Mouse (Mus musculus): ENCODE measurements around the gene Cyp11a1.

Cyp11a1 gene

DNA sequence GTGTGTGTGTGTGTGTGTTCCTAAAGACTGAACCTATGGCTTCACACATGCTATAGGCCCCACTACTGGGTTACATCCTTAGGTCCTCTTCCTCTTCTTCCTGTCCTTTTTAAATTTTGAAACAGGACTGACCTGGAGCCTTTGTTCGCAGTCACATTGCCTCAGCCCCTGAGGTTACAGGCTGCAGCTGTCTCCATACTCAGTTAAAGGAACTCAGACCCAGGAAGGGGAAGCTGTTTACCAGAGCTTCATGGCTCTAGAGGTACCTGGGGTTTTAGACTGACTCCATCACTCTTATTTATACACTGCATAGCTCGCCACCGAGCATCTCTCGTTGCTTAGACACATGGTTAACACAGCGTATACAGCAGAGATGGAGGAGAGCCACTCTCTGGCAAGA is 34.8 kb upstream of the Cyp11a1 start:
- CTCF ChIA-PET: interaction anchor here (0.7 to 1.4 kb wide), 3 partner anchors 9 to 354 kb away, joined by 3 to 6 read pairs (median 4); no protein-coding TSS in a partner anchor

DNA sequence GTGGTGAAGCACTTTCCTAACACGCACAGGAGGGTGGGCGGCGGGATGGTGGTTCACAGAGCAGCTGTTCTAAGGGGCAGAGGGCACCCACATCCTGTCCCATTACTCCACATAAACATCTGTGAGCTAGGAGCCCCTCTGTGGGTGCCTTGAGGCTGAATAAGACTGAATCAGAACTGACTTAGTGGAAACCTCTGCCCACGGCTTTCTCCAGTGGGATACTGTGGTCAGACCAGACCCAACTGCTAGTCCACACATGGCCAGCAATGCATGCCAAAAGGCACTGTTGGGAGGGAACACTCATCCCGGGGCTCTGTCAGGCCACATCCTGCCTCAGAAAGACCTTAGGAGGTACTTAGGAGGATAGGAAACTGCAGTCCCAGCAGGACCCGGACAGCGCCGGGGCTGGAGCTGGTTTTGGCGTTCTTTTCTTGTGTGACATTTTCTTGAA is 34.0 kb upstream of the Cyp11a1 start:
- CTCF ChIA-PET: interaction anchor here (1.0 to 1.4 kb wide), 2 partner anchors 10 to 13 kb away, joined by 4 to 6 read pairs; no protein-coding TSS in a partner anchor

DNA sequence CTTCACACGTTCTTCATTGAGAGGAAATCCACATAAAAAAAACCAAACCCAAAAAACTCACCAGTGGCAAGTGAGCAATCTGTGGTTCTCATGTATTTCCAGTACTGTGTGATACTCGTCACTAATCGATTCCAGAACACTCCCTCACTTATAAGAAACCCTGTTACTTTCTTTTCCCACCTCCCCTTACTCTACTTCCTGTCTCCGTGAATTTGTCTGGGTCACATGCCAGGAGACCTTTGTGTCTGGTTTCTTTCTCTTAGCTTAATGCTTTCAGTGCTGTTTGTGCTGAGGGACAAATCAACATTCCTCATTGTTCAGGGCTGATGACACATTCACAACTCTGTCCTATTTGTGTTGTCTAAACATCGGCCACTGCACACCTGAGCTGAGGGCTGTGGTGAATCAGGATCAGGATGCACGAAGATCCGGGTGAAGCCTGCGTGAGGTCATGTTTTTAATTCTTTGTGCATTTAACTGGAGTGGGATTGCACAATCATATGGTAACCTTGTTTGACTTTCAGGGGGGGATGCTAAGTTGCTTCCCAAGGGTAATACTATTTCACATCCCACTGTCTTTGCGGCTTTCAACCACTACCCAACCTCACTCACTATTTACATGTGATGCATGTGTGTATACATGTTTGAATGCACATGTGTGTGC is 33.3 kb upstream of the Cyp11a1 start:
- CTCF ChIA-PET: interaction anchor here (0.7 kb wide), 2 partner anchors 11 to 200 kb away, joined by 3 to 6 read pairs; no protein-coding TSS in a partner anchor

DNA sequence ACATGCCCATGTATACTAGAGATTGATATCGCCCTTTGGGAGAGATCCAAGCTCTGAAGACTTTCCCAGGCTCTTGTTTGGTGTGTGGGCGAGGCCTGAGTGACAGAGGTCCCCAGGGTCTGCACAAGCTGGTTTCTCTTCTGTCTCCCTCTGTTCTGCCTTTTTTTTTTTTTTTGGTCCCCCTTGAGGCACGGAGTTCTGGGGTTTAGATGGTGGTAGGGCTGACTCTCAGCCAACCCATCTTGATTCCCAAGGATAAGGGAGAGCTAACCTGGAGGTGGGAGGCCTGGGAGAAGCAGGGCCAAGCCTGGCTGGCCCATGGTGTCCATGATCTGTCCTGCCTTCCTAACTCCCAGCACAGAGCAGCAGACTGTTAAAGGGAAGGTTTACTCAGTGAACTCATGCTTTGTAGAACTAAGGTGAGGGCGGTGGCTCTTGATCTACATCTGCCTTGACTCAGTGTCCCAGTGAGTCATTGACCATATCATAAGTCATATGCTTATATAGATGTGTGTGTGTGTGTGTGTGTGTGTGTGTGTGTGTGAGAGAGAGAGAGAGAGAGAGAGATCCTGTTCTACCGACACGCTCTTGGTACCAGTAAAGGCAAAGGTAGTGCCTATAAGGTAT is 32.7 kb upstream of the Cyp11a1 start:
- CTCF ChIA-PET: interaction anchor here (0.6 to 0.7 kb wide), 3 partner anchors 11 to 201 kb away, joined by 3 to 6 read pairs (median 3); no protein-coding TSS in a partner anchor

DNA sequence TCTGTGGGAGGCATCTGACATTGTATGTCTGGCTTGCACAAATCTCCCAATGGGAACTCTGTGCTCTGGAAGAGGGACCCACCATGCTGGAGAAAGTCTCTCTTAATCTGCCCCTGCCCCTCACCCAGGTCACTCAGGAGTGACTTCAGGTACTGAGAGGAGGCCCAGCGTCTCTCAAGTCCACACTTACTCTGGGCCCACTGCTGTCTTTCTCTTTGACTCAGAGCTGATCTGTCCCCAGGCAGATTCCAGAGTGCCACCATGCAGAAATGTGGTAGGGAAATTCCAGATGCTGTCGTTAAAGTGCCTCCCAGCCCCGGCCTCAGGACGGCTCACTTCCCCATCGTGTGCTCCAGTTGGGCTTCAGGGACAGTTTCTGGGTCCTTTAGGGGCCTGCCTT is 32.0 kb upstream of the Cyp11a1 start:
- CTCF ChIA-PET: interaction anchor here (0.6 to 1.6 kb wide), 2 partner anchors 39 to 139 kb away, joined by 3 to 9 read pairs; no protein-coding TSS in a partner anchor

DNA sequence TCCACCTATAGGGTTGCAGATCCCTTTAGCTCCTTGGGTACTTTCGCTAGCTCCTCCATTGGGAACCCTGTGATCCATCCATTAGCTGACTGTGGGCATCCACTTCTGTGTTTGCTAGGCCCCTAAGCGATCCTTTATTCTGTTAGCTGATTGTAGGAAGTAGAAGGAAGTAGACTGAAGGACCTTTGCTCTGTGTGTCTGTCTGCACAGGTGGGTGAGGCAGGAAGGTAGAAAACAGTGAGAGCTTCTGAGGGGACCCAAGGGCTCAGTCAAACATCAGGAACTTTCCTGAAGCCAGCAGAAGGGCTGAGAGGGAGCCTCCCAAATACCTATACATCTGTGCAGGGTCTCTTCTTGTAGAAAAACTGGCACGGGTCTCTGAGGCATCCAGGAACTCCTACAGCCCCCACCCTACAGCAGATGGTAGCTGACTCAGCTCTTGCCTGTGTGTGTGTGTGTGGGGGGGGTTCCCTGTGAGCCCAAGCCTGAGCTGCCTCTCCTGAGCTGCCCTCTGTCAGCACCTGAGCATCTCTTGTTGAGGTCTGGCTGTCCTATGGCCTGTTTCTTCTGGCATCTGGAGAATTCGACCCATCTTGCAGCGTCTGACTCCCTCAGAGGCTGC is 30.9 kb upstream of the Cyp11a1 start:
- CTCF ChIA-PET: interaction anchor here (0.7 to 1.6 kb wide), 2 partner anchors 14 to 40 kb away, joined by 3 to 9 read pairs; no protein-coding TSS in a partner anchor

DNA sequence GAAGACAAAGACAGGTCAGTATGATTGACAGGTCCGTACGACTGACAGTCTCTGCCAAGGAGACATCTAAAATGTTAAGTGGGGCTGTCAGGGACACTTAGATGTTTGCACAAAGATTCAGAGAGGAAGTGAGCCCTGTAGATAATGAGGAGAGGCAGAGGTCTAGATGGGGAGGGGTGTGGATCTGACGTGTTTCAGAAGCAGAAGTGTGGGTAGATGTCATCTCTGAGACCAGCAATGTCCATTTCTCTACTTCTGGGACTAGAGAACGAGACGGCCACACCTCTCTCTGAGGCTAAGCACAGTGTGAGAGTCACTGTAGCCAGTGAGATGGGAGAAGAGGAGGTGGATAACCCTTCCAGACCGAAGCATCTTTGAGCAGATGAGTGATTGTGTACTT is 28.2 kb upstream of the Cyp11a1 start:
- CTCF ChIA-PET: no interaction called here

DNA sequence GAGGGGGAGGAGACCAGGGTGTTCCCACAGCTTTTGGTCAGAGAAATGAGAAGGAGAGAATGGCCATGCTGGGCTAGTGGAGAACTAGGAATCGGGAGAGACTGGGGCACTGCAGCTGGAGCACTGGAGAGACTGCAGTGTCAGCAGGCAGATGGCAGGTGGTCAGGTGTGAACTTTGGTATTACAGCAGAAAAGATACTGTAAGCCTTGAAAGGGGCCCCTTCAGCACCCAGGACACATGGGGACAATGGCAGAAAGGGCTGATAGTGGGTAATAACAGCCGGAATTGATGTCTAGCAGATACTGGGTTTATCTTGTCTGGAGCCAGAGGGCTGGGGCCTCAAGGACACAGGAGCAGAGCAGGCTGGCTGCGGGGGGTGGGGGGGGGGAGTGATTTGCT is 27.4 kb upstream of the Cyp11a1 start:
- CTCF ChIA-PET: interaction anchor here (0.9 kb wide), 1 partner anchor 43 kb away, joined by 3 read pairs; no protein-coding TSS in a partner anchor

DNA sequence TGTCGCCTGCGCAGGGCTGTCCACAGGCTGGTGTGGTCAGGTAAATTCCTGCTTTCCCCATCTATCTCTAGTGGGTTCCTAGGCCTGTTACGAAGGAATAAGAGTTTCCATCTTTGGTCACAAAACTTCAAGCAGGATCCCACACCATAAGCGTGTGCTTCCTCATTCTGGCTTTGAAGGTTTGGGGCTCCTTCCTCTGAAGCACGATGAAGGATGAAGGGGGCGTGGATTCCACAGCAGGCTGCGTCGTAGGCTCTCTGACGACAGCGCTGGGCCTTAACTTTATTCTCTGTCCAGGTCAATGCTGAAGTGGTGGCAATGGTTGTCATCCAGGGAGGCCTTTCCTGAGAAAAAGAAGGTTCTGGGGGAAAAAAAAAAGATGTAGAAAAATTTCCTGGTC is 25.6 kb upstream of the Cyp11a1 start:
- CTCF ChIA-PET: interaction anchor here (1.6 kb wide), 1 partner anchor 36 kb away, joined by 3 read pairs; no protein-coding TSS in a partner anchor

DNA sequence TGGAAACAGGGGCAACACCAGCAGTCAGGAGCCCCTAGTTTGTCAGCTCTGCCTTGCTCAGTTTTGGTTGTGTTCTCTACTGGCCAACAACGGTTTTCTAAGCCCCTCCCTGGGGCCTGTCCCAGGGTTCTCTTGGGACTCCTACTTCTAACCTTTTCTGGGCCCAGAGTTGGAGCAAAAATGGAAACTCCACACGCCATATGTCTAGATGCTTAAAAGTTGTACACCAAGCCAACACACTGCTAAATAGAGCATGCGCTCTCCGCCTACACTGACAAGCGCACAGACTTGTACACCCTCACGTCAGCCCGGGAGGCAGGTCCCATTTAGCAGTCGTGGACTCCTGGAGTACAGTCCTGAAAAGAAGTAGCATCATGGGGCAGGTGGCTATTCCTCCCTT is 20.9 kb upstream of the Cyp11a1 start:
- CTCF ChIA-PET: no interaction called here

DNA sequence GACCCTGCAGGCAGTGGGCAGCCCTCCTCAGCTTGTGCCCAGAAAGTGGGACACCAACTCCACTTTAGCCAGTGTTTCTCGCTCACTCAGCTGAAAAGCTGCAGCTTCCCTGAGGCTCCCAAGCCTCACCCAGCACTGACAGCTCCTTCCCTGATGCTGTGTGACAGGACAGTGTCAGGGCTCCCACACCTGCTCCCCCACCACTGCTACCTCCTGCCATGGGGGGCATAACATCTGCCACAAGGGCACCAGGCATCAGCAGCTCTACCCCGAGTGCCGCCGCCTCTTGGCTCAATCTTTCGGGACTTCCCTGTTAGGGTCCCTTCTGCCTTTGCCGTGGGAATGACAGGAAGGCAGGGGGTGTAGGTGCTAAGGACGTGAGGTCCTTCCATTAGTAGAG is 19.9 kb upstream of the Cyp11a1 start:
- CTCF ChIA-PET: interaction anchor here (0.5 to 1.0 kb wide), 2 partner anchors 51 to 339 kb away, joined by 3 to 4 read pairs; no protein-coding TSS in a partner anchor

DNA sequence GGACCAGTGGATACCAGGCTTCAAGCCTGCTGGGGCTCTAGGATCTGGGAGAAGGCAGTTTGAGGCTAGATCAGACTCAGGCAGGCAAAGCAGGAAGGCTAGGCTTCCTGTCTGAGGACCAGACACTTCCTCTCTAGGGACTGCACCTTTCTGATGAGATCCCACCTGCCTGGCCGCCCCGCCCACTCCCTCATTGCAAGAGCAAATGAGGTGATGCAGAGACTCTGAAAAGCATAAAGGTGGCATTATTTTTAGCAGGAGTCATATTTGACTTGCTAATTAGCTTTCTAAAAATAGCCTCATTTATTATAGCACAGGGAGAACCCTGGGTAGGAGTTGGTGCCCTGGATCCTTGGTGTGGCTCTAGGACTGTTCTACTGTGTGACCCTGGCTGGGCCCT is 18.1 kb upstream of the Cyp11a1 start:
- CTCF ChIA-PET: interaction anchor here (0.7 to 3.2 kb wide), 3 partner anchors 11 to 52 kb away, joined by 3 to 20 read pairs (median 6); no protein-coding TSS in a partner anchor

DNA sequence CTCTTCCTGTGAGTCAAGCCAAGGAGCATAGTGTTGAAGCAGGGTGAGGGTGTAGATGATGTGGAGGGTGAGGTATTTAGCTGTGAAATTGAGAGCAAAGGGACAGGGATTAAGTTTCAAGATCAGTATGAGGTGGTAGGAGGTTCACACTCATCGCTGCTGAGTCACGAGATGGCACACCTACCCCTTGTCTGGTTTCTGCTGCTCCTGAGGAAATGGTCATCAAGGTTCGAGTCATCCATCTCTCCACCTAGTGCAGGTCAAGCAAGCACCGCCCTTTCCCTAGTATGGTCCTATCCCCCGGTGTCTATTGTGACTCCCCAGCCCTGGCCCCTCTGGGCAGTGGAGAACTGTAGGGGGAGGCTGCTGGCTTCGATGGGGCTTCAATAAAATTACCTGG is 16.9 kb upstream of the Cyp11a1 start:
- CTCF ChIA-PET: interaction anchor here (0.6 to 3.2 kb wide), 3 partner anchors 53 to 329 kb away, joined by 3 to 20 read pairs (median 8); no protein-coding TSS in a partner anchor

DNA sequence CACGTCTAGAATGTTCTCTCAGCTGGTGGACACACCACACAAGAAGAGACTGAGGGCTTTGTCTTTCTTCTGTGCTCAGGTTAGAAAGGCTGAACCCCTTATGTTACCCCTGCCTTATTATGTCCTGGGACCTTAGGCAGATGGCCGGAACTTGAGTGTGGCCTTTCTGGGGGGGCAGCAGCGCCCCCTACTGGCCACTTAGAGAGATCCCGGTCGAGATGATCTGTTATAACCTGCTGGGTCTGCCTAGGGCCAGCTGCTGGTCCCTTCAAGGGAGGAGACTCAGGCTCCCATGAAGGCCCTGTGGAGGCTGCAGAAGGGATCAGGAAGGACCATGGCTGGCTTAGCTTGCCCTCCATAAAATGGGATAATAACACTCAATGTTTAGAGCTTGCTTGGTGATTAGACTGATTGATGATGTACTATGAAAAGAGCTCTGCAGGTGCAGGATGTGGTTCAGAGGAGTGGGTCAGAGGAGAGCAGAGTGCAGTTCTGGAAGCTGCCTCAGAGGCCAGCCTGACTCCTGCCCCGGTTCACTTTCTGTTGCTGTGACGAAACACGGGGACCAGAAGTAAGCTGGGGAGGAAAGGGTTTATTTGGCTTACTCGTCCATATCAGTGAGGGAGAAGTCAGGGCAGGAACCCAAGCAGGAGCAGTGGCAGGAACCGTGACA is 15.6 kb upstream of the Cyp11a1 start:
- CTCF ChIA-PET: interaction anchor here (0.9 to 3.2 kb wide), 5 partner anchors 23 to 129 kb away, joined by 3 to 20 read pairs (median 4); no protein-coding TSS in a partner anchor

DNA sequence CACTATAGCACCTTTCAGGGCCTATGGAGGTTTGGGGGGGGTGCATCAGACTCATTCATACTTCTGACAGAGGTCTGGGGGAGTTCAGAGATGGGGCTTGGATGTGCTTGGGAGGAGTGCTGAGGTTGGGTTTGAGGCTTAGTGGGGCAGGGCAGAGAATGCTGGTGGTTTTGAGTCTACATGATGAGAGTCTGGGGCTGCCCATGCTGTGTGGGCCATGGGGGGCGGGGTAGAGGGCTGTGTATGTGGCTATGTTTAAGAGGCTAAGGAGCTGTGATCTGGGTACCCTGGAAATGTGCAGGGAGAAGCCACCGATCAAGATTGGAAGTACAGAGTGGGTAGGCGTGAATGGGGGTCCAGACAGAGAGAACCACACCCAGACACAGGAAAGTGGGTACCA is 14.2 kb upstream of the Cyp11a1 start:
- CTCF ChIA-PET: interaction anchor here (1.3 kb wide), 1 partner anchor 44 kb away, joined by 3 read pairs; no protein-coding TSS in a partner anchor

DNA sequence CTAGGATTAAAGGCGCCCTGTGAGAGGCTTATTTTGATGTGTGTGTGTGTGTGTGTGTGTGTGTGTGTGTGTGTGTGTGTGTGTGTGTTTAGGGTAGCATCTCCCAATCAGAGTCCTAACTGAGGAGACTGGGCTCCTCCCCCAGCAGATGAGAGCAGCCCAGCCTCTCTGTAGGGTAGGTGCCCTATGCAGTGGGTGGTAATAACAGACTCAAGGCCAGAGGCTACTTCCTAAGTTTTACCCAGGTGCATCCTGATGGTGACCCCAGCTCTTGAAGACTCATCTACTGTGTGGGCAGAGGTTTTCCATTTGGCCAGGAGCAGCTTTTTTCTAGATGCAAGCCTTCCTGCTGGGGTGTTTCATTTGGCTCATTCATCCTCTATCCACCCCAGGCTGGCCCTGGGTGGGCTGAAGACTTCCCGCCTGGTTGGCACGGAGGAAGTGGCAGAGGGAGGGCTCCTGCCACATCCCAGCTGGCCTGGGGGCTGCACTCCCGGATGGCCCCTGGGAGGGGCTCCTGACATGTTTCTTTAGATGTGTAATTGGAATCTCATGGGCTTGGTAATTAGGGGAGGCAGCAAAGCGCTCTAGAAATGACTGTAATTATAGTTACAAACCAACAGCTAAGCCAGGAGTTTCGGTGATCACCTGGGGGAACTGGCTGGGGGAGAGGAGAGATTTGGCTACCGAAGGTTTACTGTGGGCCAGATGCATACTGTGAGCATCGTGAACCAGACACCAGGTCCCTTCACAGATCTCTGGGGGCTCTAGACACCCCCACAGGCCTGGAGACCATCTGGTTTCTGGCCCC is 13.2 kb upstream of the Cyp11a1 start:
- CTCF ChIA-PET: interaction anchor here (1.3 kb wide), 1 partner anchor 45 kb away, joined by 3 read pairs; no protein-coding TSS in a partner anchor

DNA sequence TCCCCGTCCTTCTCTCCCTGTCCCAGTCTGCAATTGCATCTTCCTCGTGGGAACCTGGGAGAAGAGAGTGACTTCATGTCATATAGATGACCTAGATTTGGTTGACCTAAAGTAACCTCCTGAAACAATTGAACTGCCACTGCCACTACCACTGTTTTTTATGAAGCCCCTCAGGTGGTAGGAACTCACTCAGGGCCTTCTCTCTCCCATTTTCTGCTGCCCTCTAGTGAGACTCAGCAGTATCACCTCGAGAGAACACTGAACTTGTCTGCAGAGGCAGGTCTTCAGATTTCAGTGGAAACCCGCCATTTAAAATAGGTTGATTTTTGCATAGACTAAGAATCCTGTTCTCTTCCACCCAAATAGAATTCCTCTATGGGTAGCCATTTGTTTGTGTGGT is 10.9 kb upstream of the Cyp11a1 start:
- CTCF ChIA-PET: interaction anchor here (0.7 to 2.0 kb wide), 3 partner anchors 55 to 233 kb away, joined by 3 to 13 read pairs (median 5); no protein-coding TSS in a partner anchor

DNA sequence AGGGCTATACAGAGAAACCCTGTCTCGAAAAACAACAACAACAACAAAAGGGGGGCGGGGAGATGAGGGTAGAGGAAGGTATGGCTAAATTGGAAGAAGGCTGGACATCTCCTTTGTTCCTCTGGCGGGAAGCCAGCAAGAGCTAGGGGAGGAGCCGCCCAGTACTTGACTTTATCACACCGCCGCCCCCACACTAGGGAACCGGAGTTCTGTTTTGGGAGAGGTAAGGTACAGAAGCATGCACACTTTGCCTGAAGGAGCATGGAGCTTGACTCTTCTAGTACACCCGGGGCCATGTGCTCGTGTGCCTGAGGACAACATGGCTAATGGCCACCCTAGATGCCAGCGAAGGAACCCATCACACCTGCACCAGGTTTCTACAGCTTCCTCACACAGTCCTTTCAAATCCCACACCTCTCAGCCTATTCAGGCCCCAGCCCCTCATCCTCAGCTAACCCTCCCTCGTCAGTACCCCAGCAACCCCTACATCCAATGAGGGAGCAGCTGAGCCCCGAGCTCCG is 8.6 kb upstream of the Cyp11a1 start:
- CTCF ChIA-PET: interaction anchor here (0.7 to 3.3 kb wide), 4 partner anchors 62 to 228 kb away, joined by 3 to 27 read pairs (median 5); no protein-coding TSS in a partner anchor

DNA sequence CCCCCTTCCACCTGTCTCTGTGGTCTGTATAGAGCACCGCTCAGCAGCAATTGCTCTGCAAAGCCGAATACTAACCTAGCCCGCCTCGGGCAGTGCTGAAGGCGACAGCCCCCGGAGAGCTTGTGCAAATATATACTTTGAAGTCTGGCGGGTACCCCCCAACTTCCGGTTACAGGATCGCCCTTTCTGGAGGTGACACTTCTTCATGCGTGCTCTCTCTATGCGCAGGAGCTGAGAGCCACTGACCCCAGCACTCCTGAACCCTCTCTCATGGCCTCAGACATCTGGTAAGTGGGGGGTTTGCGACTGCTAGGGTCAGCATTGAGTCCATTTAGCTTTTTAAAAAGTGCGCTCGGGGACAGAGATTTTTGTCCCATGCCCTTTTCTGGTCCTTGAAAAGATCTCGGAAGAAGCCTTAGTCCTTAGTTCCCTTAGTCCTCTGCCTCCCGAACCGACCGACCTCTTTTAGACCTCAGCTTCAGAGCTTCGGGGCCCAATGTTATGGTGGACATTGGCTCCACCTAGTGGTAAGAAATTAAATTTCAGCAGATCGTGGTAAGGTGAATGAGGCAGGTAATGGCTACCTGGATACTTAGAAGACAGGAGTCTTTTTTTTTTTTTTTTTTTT is 8.1 kb upstream of the Cyp11a1 start:
- CTCF ChIA-PET: interaction anchor here (0.6 to 3.3 kb wide), 7 partner anchors 10 to 228 kb away, joined by 3 to 27 read pairs (median 4); no protein-coding TSS in a partner anchor

Measured in spleen, embryonic (tissue).